Mouse (Mus musculus): ENCODE measurements around the gene Defb47. TPM values are rescaled to one million over a fixed set of nuclear protein-coding genes. Genes with fewer than 3 reads are reported as not detected.

The Defb47 gene
- not detected in 2 replicates for polyA plus RNA-seq (2015; fragmentation: Nextera tagmentation; extraction: Ambion mirVana)

- no peaks in the 10 kb centered on the region for H3K9me3 ChIP-seq (replicated peaks)
- H3K4me2 ChIP-seq = no peak within 1 kb of the TSS
- no peak within 1 kb of the TSS for H3K4me3 ChIP-seq (replicated peaks)
- no peaks in the 10 kb centered on the region for H3K4me1 ChIP-seq (replicated peaks)
- no peak for ATAC-seq (ENCODE audit: insufficient read depth)
- WGBS (ENCODE audit: insufficient replicate concordance) = 53% methylated on average over 8 of the region's 8 CpGs
- H3K9ac ChIP-seq = no peak within 1 kb of the TSS
- no peaks in the 10 kb centered on the region; the same call in 1 of the 2 replicates for H3K27me3 ChIP-seq
- H3K27ac ChIP-seq (replicated peaks) = no peak within 1 kb of the TSS
- H3K36me3 ChIP-seq (replicated peaks) = no peaks in the 10 kb centered on the region
These were observed at the start of gene Defb47 for GRCm38 (mm10) chr14:62997777-62998176. Gene Defb47, plus strand, starts transcription at chr14:62998077.

- Histone ChIP-seq H3K36me3 (replicated peaks) (peaks cover 11% of the 10 kb centered on the region), H3K9me3 (replicated peaks) (no peaks in the 10 kb centered on the region), H3K4me3 (replicated peaks) (no peak overlapping the region), H3K27ac (replicated peaks) (no peak overlapping the region), H3K27me3 (no peaks in the 10 kb centered on the region), H3K4me1 (replicated peaks) (no peaks in the 10 kb centered on the region), H3K9ac (no peak overlapping the region), H3K4me2 (no peak overlapping the region)
- ATAC-seq (ENCODE audit: insufficient read depth) = no peak
- WGBS (ENCODE audit: insufficient replicate concordance) = 72% methylated on average over 9 of the region's 9 CpGs
These were observed 41.8 kb upstream of the Defb47 start for GRCm38 (mm10) chr14:62956091-62956490.

- H3K4me3 ChIP-seq (replicated peaks) = no peak overlapping the region
- no peak overlapping the region for H3K4me2 ChIP-seq
- WGBS (ENCODE audit: insufficient replicate concordance) = 65% methylated on average over 4 of the region's 4 CpGs
These were observed 34.2 kb upstream of the Defb47 start for GRCm38 (mm10) chr14:62963632-62964031.

GRCm38 (mm10) chr14:62965342-62965741, 32.5 kb upstream of the Defb47 start:
- Histone ChIP-seq H3K4me2 (no peak overlapping the region), H3K9me3 (replicated peaks) (no peaks in the 10 kb centered on the region), H3K27me3 (no peaks in the 10 kb centered on the region), H3K9ac (no peak overlapping the region), H3K4me1 (replicated peaks) (no peaks in the 10 kb centered on the region), H3K27ac (replicated peaks) (no peak overlapping the region), H3K4me3 (replicated peaks) (no peak overlapping the region), H3K36me3 (replicated peaks) (no peaks in the 10 kb centered on the region)
- no peak for ATAC-seq (ENCODE audit: insufficient read depth)
- 70% methylated on average over 5 of the region's 5 CpGs for WGBS (ENCODE audit: insufficient replicate concordance)

More at GRCm38 (mm10) chr14:62963632-62964031, 34.2 kb upstream of the Defb47 start:
- Histone ChIP-seq H3K9me3 (replicated peaks) (no peaks in the 10 kb centered on the region), H3K27ac (replicated peaks) (no peak overlapping the region), H3K9ac (no peak overlapping the region), H3K27me3 (no peaks in the 10 kb centered on the region), H3K36me3 (replicated peaks) (0 out of 2 replicates have a peak, but pooled peaks cover 5% of the 10 kb centered on the region), H3K4me1 (replicated peaks) (no peaks in the 10 kb centered on the region)
- no peak for ATAC-seq (ENCODE audit: insufficient read depth)

GRCm38 (mm10) chr14:62965811-62966520, 31.9 kb upstream of the Defb47 start:
- H3K36me3 ChIP-seq (replicated peaks) = no peaks in the 10 kb centered on the region
- no peaks in the 10 kb centered on the region for H3K9me3 ChIP-seq (replicated peaks)
- H3K27ac ChIP-seq (replicated peaks) = no peak overlapping the region
- WGBS (ENCODE audit: insufficient replicate concordance) = 21% methylated on average over 15 of the region's 15 CpGs
- H3K27me3 ChIP-seq = no peaks in the 10 kb centered on the region
- no peak overlapping the region for H3K9ac ChIP-seq
- no peak overlapping the region for H3K4me3 ChIP-seq (replicated peaks)
- H3K4me1 ChIP-seq (replicated peaks) = no peaks in the 10 kb centered on the region
- peak overlapping the region; percentile 31 for H3K4me2 ChIP-seq
- ATAC-seq (ENCODE audit: insufficient read depth) = no peak

GRCm38 (mm10) chr14:62975046-62975445, 22.8 kb upstream of the Defb47 start:
- no peak for ATAC-seq (ENCODE audit: insufficient read depth)
- H3K9me3 ChIP-seq (replicated peaks) = no peaks in the 10 kb centered on the region
- no peak overlapping the region for H3K4me3 ChIP-seq (replicated peaks)
- no peaks in the 10 kb centered on the region for H3K36me3 ChIP-seq (replicated peaks)
- H3K4me2 ChIP-seq = no peak overlapping the region
- no peaks in the 10 kb centered on the region for H3K27me3 ChIP-seq
- WGBS (ENCODE audit: insufficient replicate concordance) = 9% methylated on average over 5 of the region's 5 CpGs
- no peak overlapping the region for H3K9ac ChIP-seq
- H3K27ac ChIP-seq (replicated peaks) = no peak overlapping the region
- no peaks in the 10 kb centered on the region for H3K4me1 ChIP-seq (replicated peaks)

GRCm38 (mm10) chr14:62979815-62980214, 18.1 kb upstream of the Defb47 start:
- no peak overlapping the region for H3K4me3 ChIP-seq (replicated peaks)
- no peak overlapping the region for H3K27ac ChIP-seq (replicated peaks)
- no peaks in the 10 kb centered on the region for H3K27me3 ChIP-seq
- H3K9ac ChIP-seq = no peak overlapping the region
- WGBS (ENCODE audit: insufficient replicate concordance) = 28% methylated on average over 1 of the region's 1 CpGs
- H3K36me3 ChIP-seq (replicated peaks) = no peaks in the 10 kb centered on the region
- H3K9me3 ChIP-seq (replicated peaks) = no peaks in the 10 kb centered on the region
- no peaks in the 10 kb centered on the region for H3K4me1 ChIP-seq (replicated peaks)
- no peak for ATAC-seq (ENCODE audit: insufficient read depth)
- H3K4me2 ChIP-seq = no peak overlapping the region

GRCm38 (mm10) chr14:62984410-62984809, 13.5 kb upstream of the Defb47 start, which contains the start of gene Defb48:
Gene Defb48, minus strand, starts transcription at chr14:62984510.
- WGBS (ENCODE audit: insufficient replicate concordance) = 51% methylated on average over 1 of the region's 1 CpGs
- Histone ChIP-seq H3K27me3 (no peaks in the 10 kb centered on the region), H3K36me3 (replicated peaks) (no peaks in the 10 kb centered on the region), H3K4me3 (replicated peaks) (no peak within 1 kb of the TSS), H3K27ac (replicated peaks) (no peak within 1 kb of the TSS), H3K9ac (no peak within 1 kb of the TSS), H3K4me1 (replicated peaks) (no peaks in the 10 kb centered on the region), H3K9me3 (replicated peaks) (no peaks in the 10 kb centered on the region), H3K4me2 (no peak within 1 kb of the TSS)
- no peak for ATAC-seq (ENCODE audit: insufficient read depth)

GRCm38 (mm10) chr14:62991271-62991670, 6.6 kb upstream of the Defb47 start:
- WGBS (ENCODE audit: insufficient replicate concordance) = 28% methylated on average over 3 of the region's 3 CpGs
- H3K4me2 ChIP-seq = no peak overlapping the region
- H3K27ac ChIP-seq (replicated peaks) = no peak overlapping the region
- H3K4me3 ChIP-seq (replicated peaks) = no peak overlapping the region
- H3K36me3 ChIP-seq (replicated peaks) = no peaks in the 10 kb centered on the region
- H3K4me1 ChIP-seq (replicated peaks) = no peaks in the 10 kb centered on the region
- H3K27me3 ChIP-seq = no peaks in the 10 kb centered on the region; the same call in 1 of the 2 replicates
- ATAC-seq (ENCODE audit: insufficient read depth) = no peak
- H3K9me3 ChIP-seq (replicated peaks) = no peaks in the 10 kb centered on the region
- no peak overlapping the region for H3K9ac ChIP-seq

GRCm38 (mm10) chr14:62991849-62992510, 5.9 kb upstream of the Defb47 start:
- Histone ChIP-seq H3K4me1 (replicated peaks) (no peaks in the 10 kb centered on the region), H3K9me3 (replicated peaks) (no peaks in the 10 kb centered on the region), H3K27me3 (no peaks in the 10 kb centered on the region; the same call in 1 of the 2 replicates), H3K27ac (replicated peaks) (no peak overlapping the region), H3K4me2 (no peak overlapping the region), H3K9ac (no peak overlapping the region), H3K36me3 (replicated peaks) (no peaks in the 10 kb centered on the region), H3K4me3 (replicated peaks) (no peak overlapping the region)
- no peak for ATAC-seq (ENCODE audit: insufficient read depth)
- WGBS (ENCODE audit: insufficient replicate concordance) = 57% methylated on average over 7 of the region's 7 CpGs

GRCm38 (mm10) chr14:62998977-62999376, 1.1 kb downstream of the Defb47 start:
- Histone ChIP-seq H3K9me3 (replicated peaks) (no peaks in the 10 kb centered on the region), H3K27ac (replicated peaks) (no peak overlapping the region), H3K4me2 (no peak overlapping the region), H3K27me3 (no peaks in the 10 kb centered on the region; the same call in 1 of the 2 replicates), H3K9ac (no peak overlapping the region), H3K4me1 (replicated peaks) (no peaks in the 10 kb centered on the region), H3K36me3 (replicated peaks) (no peaks in the 10 kb centered on the region), H3K4me3 (replicated peaks) (no peak overlapping the region)
- ATAC-seq (ENCODE audit: insufficient read depth) = no peak
- WGBS (ENCODE audit: insufficient replicate concordance) = 34% methylated on average over 4 of the region's 4 CpGs

All from liver, embryonic 15.5 days (tissue).